Mouse (Mus musculus) intestine, postnatal 0 days (tissue): ENCODE results near the gene Dnajc25. TPM values are rescaled to one million over a fixed set of nuclear protein-coding genes. Genes with fewer than 3 reads are reported as not detected.

Experiments used
- ATAC-seq: fragments of 200-750 bp; cut with Nextera tagmentation; 2 replicates; pipeline ENCODE4 v1.8.0; 2017; ENCODE audit warnings: mild to moderate bottlenecking, moderate TSS enrichment, moderate library complexity
- H3K27ac ChIP-seq: fragments of 300-500 bp; sonication (generic); 2 replicates; pipeline ENCODE4 v1.5.1; 2014; ENCODE audit warnings: mild to moderate bottlenecking, low read depth, low read length, moderate library complexity
- H3K27me3 ChIP-seq: fragments of 300-500 bp; sonication (generic); replicated peaks from 2 replicates; pipeline ENCODE4 v1.6.1; 2014; ENCODE audit warnings: low read length, mixed read lengths; ENCODE audit not compliant: control insufficient read depth, insufficient read depth
- H3K36me3 ChIP-seq: fragments of 300-500 bp; sonication (generic); 2 replicates; pipeline ENCODE4 v1.6.1; 2014; ENCODE audit warnings: mild to moderate bottlenecking, moderate library complexity; ENCODE audit not compliant: control insufficient read depth, insufficient read depth
- H3K4me1 ChIP-seq: fragments of 300-500 bp; sonication (generic); replicated peaks from 2 replicates; pipeline ENCODE4 v1.6.1; 2014; ENCODE audit warnings: antibody characterized with exemption, low read length, mixed read lengths; ENCODE audit not compliant: control insufficient read depth, insufficient read depth
- H3K4me2 ChIP-seq: fragments of 300-500 bp; sonication (generic); replicated peaks from 2 replicates; pipeline ENCODE4 v1.6.1; 2014; ENCODE audit warnings: low read depth, mild to moderate bottlenecking, moderate library complexity
- H3K4me3 ChIP-seq: fragments of 300-500 bp; sonication (generic); 2 replicates; pipeline ENCODE4 v1.5.1; 2014; ENCODE audit warnings: low read depth, low read length
- H3K9ac ChIP-seq: fragments of 300-500 bp; sonication (generic); 2 replicates; pipeline ENCODE4 v1.6.1; 2014; ENCODE audit warnings: mild to moderate bottlenecking, low read depth, low read length
- H3K9me3 ChIP-seq: fragments of 300-500 bp; sonication (generic); 2 replicates; pipeline ENCODE4 v1.6.1; 2016; ENCODE audit warnings: mixed run types; ENCODE audit not compliant: control insufficient read depth
- CTCF ChIP-seq: sonication (generic); IDR thresholded peaks from 2 replicates; pipeline ENCODE4 v1.5.1; 2016; ENCODE audit warnings: low read depth, mild to moderate bottlenecking, control low read depth, antibody characterized with exemption, moderate library complexity
- WGBS: fragments of 180-500 bp; shearing (Covaris S2); extraction: QIAGEN DNeasy Blood & Tissue Kit; methylation state at CpG from one replicate; pipeline ENCODE4 v1.1.7; 2014; 5-methylcytosine and 5-hydroxymethylcytosine counted together
- polyA plus RNA-seq: library from polyadenylated mRNA; unstranded; fragments of >200 nt; fragmentation: Nextera tagmentation; extraction: Ambion mirVana; gene quantifications from 2 replicates; pipeline ENCODE4 v1.2.1, GENCODE M21; 2015

The Dnajc25 gene
- polyA plus RNA-seq, 1 experiment from 2014 or later = 13.1 TPM

DNA sequence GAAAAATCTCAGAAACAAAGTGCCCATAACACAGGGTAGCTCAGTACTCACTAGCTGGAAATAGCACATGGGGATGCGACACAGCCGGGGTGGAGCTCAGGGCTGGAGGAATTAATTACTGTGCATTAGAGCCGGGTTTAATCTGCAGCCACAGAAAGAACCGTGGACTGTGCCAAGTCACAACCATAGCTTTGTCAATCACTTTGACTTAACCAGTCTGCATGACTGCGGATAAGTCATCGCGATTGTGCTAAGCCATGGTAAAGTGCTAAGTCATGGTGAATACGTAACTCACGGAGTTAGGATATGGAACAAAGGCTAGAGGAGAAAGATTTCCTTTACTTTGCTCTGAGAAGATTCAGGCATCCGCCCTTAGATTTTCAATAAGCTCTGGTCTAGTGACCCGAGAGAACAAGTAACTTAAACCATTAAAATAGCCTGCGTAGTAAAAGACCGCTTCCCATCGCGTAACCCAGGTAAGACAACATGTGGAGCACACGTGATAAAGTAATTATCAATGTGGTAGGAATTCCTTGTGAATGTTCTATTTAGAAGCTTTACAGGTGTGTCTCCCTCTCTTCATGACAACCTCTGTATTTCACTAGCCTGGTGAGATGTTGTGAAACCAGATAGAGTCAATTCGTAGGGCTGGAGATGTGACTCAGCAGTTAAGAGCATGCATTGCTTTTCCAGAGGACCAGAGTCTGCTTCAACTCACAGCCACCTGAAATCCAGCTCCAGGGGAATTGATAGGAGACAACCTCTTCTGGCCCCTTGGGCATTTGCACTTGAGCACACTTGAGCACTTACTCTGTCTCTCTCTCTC is 4.0 kb upstream of the Dnajc25 start:
- Histone ChIP-seq H3K4me3 (no peak overlapping the region), H3K9me3 (no peaks in the 10 kb centered on the region), H3K4me2 (no peak overlapping the region), H3K36me3 (no peaks in the 10 kb centered on the region), H3K27me3 (no peaks in the 10 kb centered on the region), H3K4me1 (peaks cover 3% of the 10 kb centered on the region), H3K27ac (peak overlapping the region; percentile 30; the same call in 1 of the 2 replicates), H3K9ac (no peak overlapping the region)
- WGBS = 74% methylated on average over 17 of the region's 17 CpGs
- no peak for TF ChIP-seq CTCF
- ATAC-seq = peak; percentile 71

DNA sequence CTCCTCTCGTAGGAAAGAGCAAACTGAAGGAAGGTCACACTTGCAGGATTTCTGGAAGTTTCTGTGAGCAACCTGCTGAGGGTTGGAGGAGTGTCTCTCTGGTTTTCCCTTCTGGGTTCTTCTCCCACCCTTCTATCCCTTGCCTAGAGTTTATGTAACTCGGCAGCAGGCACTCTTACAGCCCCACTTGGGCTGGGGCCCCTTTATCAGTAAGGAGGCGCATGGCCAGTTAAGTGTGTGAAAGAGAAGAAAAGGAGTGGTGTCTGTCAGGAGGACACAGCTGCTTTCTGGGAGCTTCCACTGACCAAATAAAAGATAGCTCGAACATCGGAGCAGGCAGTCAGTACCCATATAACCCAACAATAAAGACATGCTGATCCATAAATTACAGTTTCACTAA is 2.7 kb upstream of the Dnajc25 start:
- TF ChIP-seq CTCF = no peak
- no peak overlapping the region for H3K27ac ChIP-seq
- no peak overlapping the region for H3K4me3 ChIP-seq
- H3K27me3 ChIP-seq = no peaks in the 10 kb centered on the region
- no peak overlapping the region for H3K4me2 ChIP-seq
- H3K36me3 ChIP-seq = no peaks in the 10 kb centered on the region
- ATAC-seq = no peak
- no peak overlapping the region for H3K9ac ChIP-seq
- no peaks in the 10 kb centered on the region for H3K9me3 ChIP-seq
- 43% methylated on average over 5 of the region's 5 CpGs for WGBS
- H3K4me1 ChIP-seq = peaks cover 3% of the 10 kb centered on the region

DNA sequence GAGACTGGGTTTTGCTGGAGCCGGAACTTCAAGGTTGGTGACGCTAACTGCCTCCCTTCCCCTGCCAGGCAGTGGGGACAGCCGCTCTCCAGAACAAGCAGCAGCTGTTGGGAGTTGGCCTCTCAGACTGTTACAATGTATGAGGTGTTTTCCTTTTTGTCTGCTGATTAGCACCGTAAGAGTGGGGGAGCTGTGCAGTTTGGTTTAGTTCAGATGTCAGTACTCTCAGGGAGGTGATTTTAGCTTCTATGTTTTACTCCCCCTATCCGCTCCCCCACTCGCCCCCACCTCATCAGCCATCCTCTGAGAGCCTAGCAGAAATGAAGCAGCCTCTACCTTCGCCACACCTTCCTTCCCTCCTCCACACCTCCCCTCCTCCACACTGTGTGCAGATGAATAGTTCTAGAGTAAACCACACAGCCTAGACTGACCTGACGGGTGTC is 410 bp downstream of the Dnajc25 start:
- TF ChIP-seq CTCF = no peak
- 52% methylated on average over 8 of the region's 8 CpGs for WGBS
- no peak overlapping the region for H3K9ac ChIP-seq
- H3K27ac ChIP-seq = peak overlapping the region; percentile 66
- no peak for ATAC-seq
- no peaks in the 10 kb centered on the region for H3K9me3 ChIP-seq
- no peaks in the 10 kb centered on the region for H3K27me3 ChIP-seq
- peak overlapping the region; percentile 14; the same call in 1 of the 2 replicates for H3K4me2 ChIP-seq
- peaks cover 3% of the 10 kb centered on the region for H3K4me1 ChIP-seq
- no peak overlapping the region for H3K4me3 ChIP-seq
- no peaks in the 10 kb centered on the region for H3K36me3 ChIP-seq

DNA sequence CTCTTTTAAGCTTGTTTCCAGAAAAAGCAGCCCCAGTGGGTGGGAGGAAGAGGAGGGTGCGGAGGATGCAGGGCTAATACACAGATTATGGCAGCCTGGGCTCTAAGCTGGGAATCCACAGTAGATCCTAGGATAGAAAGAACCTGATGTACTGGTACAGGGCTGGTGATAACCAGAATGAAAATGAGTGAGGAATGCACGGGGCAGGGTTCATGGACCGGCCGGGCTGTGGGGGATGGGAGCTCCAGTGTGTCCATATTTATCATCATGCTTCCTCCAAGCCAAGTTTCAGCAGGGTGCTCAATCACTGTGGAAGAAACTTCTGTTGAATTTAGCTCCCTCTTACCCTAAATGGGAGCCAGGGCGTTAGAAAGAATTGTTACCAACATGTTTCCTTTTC is 2.2 kb downstream of the Dnajc25 start:
- H3K27ac ChIP-seq = no peak overlapping the region
- peak; percentile 53 for ATAC-seq
- WGBS = 42% methylated on average over 5 of the region's 5 CpGs

DNA sequence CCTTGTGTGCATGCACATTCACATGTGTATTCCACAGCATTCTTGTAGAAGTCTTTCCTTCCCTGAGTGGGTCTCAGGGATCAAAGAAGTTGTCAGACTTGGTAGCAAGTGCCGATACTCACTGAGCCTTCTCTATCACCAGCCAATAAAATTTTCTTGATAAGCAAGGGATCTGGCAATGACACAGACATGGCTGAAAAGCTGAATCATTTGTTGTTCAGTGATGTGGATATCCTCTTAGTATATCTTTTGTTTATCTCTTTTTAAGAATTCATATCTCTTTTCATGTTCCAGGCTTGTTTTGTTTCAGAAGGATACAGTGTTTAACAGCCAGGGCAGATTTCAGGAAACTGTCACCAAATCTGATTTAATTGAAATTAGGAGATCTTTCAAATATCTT is 3.8 kb downstream of the Dnajc25 start:
- Histone ChIP-seq H3K9me3 (no peaks in the 10 kb centered on the region), H3K27ac (no peak overlapping the region), H3K4me1 (0 out of 2 replicates have a peak, but pooled peaks cover 3% of the 10 kb centered on the region), H3K4me2 (no peak overlapping the region), H3K4me3 (no peak overlapping the region), H3K27me3 (no peaks in the 10 kb centered on the region), H3K9ac (no peak overlapping the region), H3K36me3 (no peaks in the 10 kb centered on the region)
- WGBS = 59% methylated on average over 1 of the region's 1 CpGs
- TF ChIP-seq CTCF = no peak
- no peak for ATAC-seq

More for the DNA sequence above, 2.2 kb downstream of the Dnajc25 start:
- Histone ChIP-seq H3K4me1 (peaks cover 3% of the 10 kb centered on the region; the same call in 1 of the 2 replicates), H3K4me2 (no peak overlapping the region), H3K9me3 (no peaks in the 10 kb centered on the region), H3K9ac (no peak overlapping the region), H3K36me3 (no peaks in the 10 kb centered on the region), H3K27me3 (no peaks in the 10 kb centered on the region), H3K4me3 (no peak overlapping the region)
- TF ChIP-seq CTCF = no peak

DNA sequence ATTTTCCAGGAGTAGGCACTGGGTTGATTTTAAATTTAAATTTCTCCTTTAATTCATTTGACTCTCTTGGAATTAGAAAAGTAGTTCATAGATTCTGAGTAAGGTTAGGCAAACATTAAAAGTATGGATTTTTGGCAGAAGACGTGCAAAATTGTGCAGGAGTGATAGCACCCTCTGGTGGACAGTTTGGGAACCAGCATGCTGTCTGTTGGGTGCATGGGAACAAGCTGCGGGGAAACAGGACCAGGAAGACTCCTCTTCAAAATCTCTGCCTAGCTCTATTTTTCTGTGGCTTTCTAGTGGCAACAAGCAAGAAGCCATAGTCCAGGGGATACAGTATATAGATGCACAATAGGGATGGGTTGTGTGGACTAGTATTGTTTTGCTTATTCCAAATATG is 4.8 kb downstream of the Dnajc25 start:
- no peak overlapping the region for H3K4me2 ChIP-seq
- no peaks in the 10 kb centered on the region for H3K27me3 ChIP-seq
- no peak overlapping the region for H3K27ac ChIP-seq
- no peak for ATAC-seq
- peak; percentile 92 for TF ChIP-seq CTCF
- H3K4me3 ChIP-seq = no peak overlapping the region
- H3K9me3 ChIP-seq = no peaks in the 10 kb centered on the region
- no peaks in the 10 kb centered on the region for H3K36me3 ChIP-seq
- H3K4me1 ChIP-seq = 0 out of 2 replicates have a peak, but pooled peaks cover 3% of the 10 kb centered on the region
- WGBS = 1% methylated on average over 2 of the region's 2 CpGs
- no peak overlapping the region for H3K9ac ChIP-seq
